Mouse (Mus musculus) stomach, postnatal 0 days (tissue): ENCODE data around the gene Rps6kc1. TPM values are rescaled to one million over a fixed set of nuclear protein-coding genes. Genes with fewer than 3 reads are reported as not detected.
A peak's percentile ranks its signal among the peaks of the same experiment; 100 is the strongest.

Experiments
- ATAC-seq: fragments of 200-750 bp; cut with Nextera tagmentation; 2 replicates; pipeline ENCODE4 v1.8.0; 2017; ENCODE audit not compliant: low FRiP score, low TSS enrichment
- DNase-seq: peaks from one replicate; pipeline ENCODE4 v3.0.0-alpha.2; 2016; ENCODE audit warnings: low spot score
- H3K27ac ChIP-seq: fragments of 300-500 bp; sonication (generic); replicated peaks from 2 replicates; pipeline ENCODE4 v1.5.1; 2014; ENCODE audit warnings: mild to moderate bottlenecking, control low read depth
- H3K27me3 ChIP-seq: fragments of 300-500 bp; sonication (generic); 2 replicates; pipeline ENCODE4 v1.6.1; 2014; ENCODE audit warnings: low read length; ENCODE audit not compliant: control insufficient read depth, insufficient read depth
- H3K36me3 ChIP-seq: fragments of 300-500 bp; sonication (generic); 2 replicates; pipeline ENCODE4 v1.6.1; 2014; ENCODE audit warnings: low read length, mixed read lengths; ENCODE audit not compliant: control insufficient read depth, insufficient read depth
- H3K4me1 ChIP-seq: fragments of 300-500 bp; sonication (generic); replicated peaks from 2 replicates; pipeline ENCODE4 v1.6.1; 2014; ENCODE audit warnings: antibody characterized with exemption; ENCODE audit not compliant: control insufficient read depth, insufficient read depth
- H3K4me2 ChIP-seq: fragments of 300-500 bp; sonication (generic); replicated peaks from 2 replicates; pipeline ENCODE4 v1.6.1; 2014; ENCODE audit warnings: low read depth, mild to moderate bottlenecking, control low read depth, moderate library complexity
- H3K4me3 ChIP-seq: fragments of 300-500 bp; sonication (generic); 2 replicates; pipeline ENCODE4 v1.5.1; 2014; ENCODE audit warnings: low read depth, low read length, control low read depth
- H3K9ac ChIP-seq: fragments of 300-500 bp; sonication (generic); 2 replicates; pipeline ENCODE4 v1.6.1; 2014; ENCODE audit warnings: mild to moderate bottlenecking, low read length, control low read depth, mixed read lengths
- H3K9me3 ChIP-seq: fragments of 300-500 bp; sonication (generic); 2 replicates; pipeline ENCODE4 v1.6.1; 2016; ENCODE audit warnings: low read length; ENCODE audit not compliant: control insufficient read depth
- CTCF ChIP-seq: IDR thresholded peaks from 2 replicates; pipeline ENCODE4 v1.5.1; 2016; ENCODE audit warnings: antibody characterized with exemption, low read depth, mild to moderate bottlenecking, moderate library complexity
- EP300 ChIP-seq: optimal IDR thresholded peaks from 2 replicates; pipeline ENCODE3; 2016; ENCODE audit warnings: antibody characterized with exemption
- WGBS: fragments of 180-500 bp; shearing (Covaris S2); extraction: QIAGEN DNeasy Blood & Tissue Kit; methylation state at CpG from one replicate; pipeline ENCODE4 v1.1.7; 2014; 5-methylcytosine and 5-hydroxymethylcytosine counted together
- polyA plus RNA-seq: library from polyadenylated mRNA; unstranded; fragments of >200 nt; fragmentation: Nextera tagmentation; extraction: Ambion mirVana; gene quantifications from 2 replicates; pipeline ENCODE4 v1.2.1, GENCODE M21; 2015

Gene Rps6kc1
- polyA plus RNA-seq, 1 experiment from 2014 or later: 4.5 TPM

DNA sequence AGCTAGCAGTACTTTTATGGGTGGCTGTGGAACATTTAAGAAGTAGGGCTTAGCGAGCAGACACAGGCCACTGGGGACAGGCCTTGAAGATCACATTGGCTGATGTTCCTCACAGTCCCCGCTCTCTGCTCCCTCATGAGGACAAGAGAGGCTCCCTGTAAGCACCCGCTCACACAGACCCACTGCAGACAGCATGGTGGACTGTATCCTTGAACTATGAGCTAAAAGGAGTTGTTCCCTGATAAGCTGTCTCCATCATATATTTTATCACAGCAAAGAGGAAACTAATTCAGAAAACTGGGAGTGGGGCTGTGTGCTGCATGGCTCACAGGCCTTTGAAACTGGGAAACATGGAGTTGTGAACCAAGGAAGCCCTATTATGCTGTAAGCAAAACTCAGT lies 13.4 kb downstream of the Rps6kc1 start:
- TF ChIP-seq CTCF (no peak), EP300 (no peak)
- H3K4me3 ChIP-seq: no peak overlapping the region
- WGBS: 96% methylated on average over 3 of the region's 3 CpGs
- H3K9ac ChIP-seq: no peak overlapping the region
- DNase-seq (no peak), ATAC-seq (no peak)
- no peaks in the 10 kb centered on the region for H3K4me1 ChIP-seq
- no peaks in the 10 kb centered on the region; the same call in 1 of the 2 replicates for H3K36me3 ChIP-seq
- H3K27ac ChIP-seq: no peak overlapping the region
- H3K4me2 ChIP-seq: no peak overlapping the region
- H3K27me3 ChIP-seq: no peaks in the 10 kb centered on the region
- no peaks in the 10 kb centered on the region for H3K9me3 ChIP-seq

DNA sequence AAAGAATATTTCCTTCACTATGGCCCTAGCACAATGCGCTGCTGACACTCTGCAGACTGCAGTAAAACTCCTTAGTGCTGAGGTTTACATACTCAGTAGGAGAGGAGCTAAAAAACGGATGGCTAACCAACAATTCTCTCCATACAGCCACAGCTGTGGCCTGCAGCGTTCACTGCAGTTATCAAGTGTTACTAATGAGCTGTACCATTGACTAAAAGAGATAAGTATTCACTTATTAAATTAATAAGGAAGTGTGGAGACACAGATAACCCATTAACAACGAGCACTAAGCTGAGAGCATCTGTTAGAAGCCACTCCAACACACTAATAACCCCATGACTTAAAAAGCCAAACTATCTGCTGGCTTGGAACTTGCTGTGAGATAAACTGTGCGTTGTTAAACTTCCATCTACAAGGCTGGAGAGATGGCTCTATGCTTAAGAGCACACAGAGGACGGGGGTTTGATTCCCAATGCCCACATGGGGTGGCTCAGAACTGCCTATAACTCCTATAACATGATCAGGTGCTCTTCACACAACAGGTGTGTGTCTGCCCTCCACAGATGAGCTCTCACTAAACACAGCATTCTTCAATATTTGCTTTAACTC lies 17.9 kb downstream of the Rps6kc1 start:
- ATAC-seq (no peak), DNase-seq (no peak)
- Histone ChIP-seq H3K4me1 (no peaks in the 10 kb centered on the region), H3K9me3 (no peaks in the 10 kb centered on the region), H3K36me3 (no peaks in the 10 kb centered on the region), H3K4me2 (no peak overlapping the region), H3K27me3 (no peaks in the 10 kb centered on the region), H3K9ac (no peak overlapping the region), H3K27ac (no peak overlapping the region), H3K4me3 (no peak overlapping the region)
- TF ChIP-seq EP300 (no peak), CTCF (no peak)
- 83% methylated on average over 6 of the region's 6 CpGs for WGBS

DNA sequence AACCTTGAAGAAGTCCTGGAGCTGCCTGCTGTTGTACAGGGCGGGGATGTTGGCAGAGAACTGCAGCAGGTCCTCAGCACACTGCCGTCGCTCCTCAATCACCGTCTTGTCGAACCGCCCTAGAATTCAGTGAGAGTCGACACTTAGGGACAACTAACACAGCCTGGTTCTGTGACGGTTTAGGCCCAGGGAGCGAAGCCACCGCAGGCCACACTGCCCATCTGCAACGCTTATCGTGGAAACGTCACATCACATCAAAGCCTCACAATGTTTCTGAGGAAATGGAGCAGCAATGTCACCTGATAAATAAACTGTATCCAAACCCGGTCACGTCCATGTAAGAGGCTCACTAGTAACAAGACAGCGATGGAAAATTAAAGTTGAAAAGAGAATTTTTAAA lies 22.9 kb downstream of the Rps6kc1 start:
- no peak overlapping the region for H3K27ac ChIP-seq
- no peak for ATAC-seq
- H3K36me3 ChIP-seq: no peaks in the 10 kb centered on the region; the same call in 1 of the 2 replicates
- no peak overlapping the region for H3K4me2 ChIP-seq
- no peak for DNase-seq
- H3K4me1 ChIP-seq: no peaks in the 10 kb centered on the region
- TF ChIP-seq CTCF (no peak), EP300 (no peak)
- WGBS: 79% methylated on average over 16 of the region's 16 CpGs
- no peaks in the 10 kb centered on the region for H3K9me3 ChIP-seq
- H3K9ac ChIP-seq: no peak overlapping the region
- no peak overlapping the region for H3K4me3 ChIP-seq
- no peaks in the 10 kb centered on the region for H3K27me3 ChIP-seq

DNA sequence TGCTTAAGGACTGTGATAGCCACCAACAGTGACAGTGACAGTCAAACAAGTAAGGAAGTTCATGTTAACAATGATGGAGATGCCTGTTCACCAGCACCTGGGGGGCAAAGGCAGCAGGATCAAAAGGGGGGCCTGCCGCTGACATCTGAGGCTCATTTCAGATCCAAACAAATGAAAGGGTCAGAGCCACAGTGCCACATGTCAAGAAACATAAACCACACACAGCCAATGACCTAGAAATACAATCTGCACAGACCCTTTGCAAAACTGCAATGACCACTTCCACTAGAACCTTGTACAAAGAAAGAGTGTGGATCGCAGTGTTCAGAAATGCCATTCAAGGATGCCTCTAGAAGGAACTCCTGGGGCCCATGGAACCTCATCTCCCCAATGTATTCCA lies 23.5 kb downstream of the Rps6kc1 start:
- H3K4me2 ChIP-seq: no peak overlapping the region
- no peaks in the 10 kb centered on the region for H3K27me3 ChIP-seq
- H3K9ac ChIP-seq: no peak overlapping the region
- no peak overlapping the region for H3K4me3 ChIP-seq
- no peaks in the 10 kb centered on the region; the same call in 1 of the 2 replicates for H3K36me3 ChIP-seq
- WGBS: 95% methylated on average over 2 of the region's 2 CpGs
- ATAC-seq (no peak), DNase-seq (no peak)
- H3K9me3 ChIP-seq: no peaks in the 10 kb centered on the region
- H3K4me1 ChIP-seq: no peaks in the 10 kb centered on the region
- no peak for TF ChIP-seq EP300
- no peak for TF ChIP-seq CTCF
- no peak overlapping the region for H3K27ac ChIP-seq

DNA sequence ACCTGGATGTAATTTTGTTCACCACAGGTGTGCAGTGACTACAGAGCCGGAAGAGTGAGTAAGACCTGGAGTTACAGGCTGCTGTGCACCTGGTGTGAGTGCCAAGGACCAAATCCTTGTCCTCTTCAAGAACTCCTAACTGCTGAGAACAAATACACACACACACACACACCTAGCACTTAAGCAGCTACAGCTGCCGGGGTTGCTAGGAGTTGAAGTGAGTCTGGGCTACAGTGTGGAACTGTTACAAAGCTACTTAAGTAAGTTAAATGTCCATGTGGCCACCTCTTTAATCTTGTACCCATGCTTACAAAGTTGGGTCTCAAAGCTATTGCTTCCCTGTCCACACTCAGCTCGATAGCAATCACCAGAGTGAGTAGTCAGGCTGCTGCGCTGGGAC lies 25.6 kb downstream of the Rps6kc1 start:
- 83% methylated on average over 4 of the region's 4 CpGs for WGBS
- H3K9ac ChIP-seq: no peak overlapping the region
- TF ChIP-seq CTCF (no peak), EP300 (no peak)
- no peaks in the 10 kb centered on the region for H3K9me3 ChIP-seq
- no peaks in the 10 kb centered on the region; the same call in 1 of the 2 replicates for H3K36me3 ChIP-seq
- DNase-seq: no peak
- H3K4me1 ChIP-seq: no peaks in the 10 kb centered on the region
- no peak overlapping the region for H3K4me3 ChIP-seq
- H3K27ac ChIP-seq: no peak overlapping the region
- no peak overlapping the region for H3K4me2 ChIP-seq
- no peaks in the 10 kb centered on the region for H3K27me3 ChIP-seq
- no peak for ATAC-seq

DNA sequence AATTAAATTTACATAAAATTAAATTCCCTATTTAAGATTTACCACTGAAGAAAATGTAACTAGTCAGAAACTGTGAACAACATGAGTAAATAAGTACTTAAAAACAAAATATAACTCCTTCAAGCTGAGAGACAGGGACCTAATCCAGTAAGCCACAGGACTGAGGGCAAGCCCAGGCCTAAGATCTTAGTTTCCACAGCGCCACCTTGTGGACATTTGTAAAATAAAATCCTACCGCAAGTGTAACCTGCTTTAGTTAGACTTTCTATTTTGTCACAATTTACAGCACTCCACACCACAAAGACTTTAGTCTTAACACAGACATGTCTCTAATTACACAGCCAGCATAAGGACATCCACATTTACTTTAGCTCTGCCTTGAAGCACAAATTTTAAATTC lies 30.1 kb downstream of the Rps6kc1 start:
- H3K4me2 ChIP-seq: no peak overlapping the region
- 6% methylated on average over 2 of the region's 2 CpGs for WGBS
- no peaks in the 10 kb centered on the region for H3K4me1 ChIP-seq
- ATAC-seq (no peak), DNase-seq (peak; percentile 45)
- TF ChIP-seq CTCF: peak; percentile 83
- TF ChIP-seq EP300: no peak
- H3K9ac ChIP-seq: no peak overlapping the region
- no peaks in the 10 kb centered on the region; the same call in 1 of the 2 replicates for H3K36me3 ChIP-seq
- no peak overlapping the region for H3K4me3 ChIP-seq
- H3K9me3 ChIP-seq: no peaks in the 10 kb centered on the region
- no peak overlapping the region for H3K27ac ChIP-seq
- H3K27me3 ChIP-seq: no peaks in the 10 kb centered on the region
